Mouse (Mus musculus): Measurements from ENCODE around the gene Acot12.

DNA sequence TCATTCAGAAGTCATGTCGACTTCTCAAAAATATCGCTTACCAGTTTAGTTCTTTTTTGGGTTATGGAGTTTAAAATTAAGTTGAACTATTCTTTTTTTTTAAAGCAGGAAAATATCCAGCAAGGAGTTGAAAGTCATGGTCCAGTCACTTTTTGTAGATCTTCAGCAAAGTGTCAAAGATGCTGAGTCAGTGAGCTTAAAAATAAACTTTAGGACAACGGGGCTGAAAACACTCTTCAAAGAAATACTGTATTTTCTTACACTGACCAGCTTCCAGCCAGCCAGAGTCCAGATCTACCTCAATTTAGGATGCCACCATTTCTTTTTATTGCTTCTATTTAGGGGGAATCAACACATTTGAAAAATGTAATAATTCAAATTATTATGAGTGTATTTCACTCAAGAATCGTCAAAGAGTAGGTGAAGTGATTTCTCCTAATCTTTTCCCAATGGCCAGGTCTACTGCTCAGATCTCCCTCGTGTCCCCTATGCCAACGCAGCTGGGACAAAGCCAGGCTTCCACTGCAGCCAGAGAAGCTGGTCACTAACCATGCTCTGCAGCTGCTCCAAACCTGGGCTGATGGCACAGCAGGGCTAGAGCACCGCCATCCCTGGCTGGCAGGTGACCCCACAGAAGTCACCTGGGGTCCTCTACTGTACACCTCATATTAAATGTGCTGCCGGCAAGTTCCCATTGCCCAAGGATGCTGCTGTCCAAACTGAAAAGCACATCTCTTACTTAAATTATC lies 19.2 kb downstream of the Acot12 start:
- TF ChIP-seq POLR2A (IDR thresholded peaks at IDR 0.05; ENCODE audit: borderline replicate concordance, control insufficient read depth, low read depth, low read length) (no peak), CTCF (IDR thresholded peaks at IDR 0.05; ENCODE audit: control insufficient read depth, insufficient read depth, low read length) (no peak)

All from bone marrow, adult 2 months (tissue).